Mouse (Mus musculus) ES-E14 (cell line): ENCODE data around the gene Arhgap10. TPM values are rescaled to one million over a fixed set of nuclear protein-coding genes. Genes with fewer than 3 reads are reported as not detected.

Experiments used
- DNase-seq: peaks from one replicate; pipeline ENCODE4 v3.0.0-alpha.2; 2013; ENCODE audit warnings: low read depth, low spot score
- H3K27ac ChIP-seq: 2 replicates; pipeline ENCODE4 v1.5.1; 2012; ENCODE audit warnings: low read depth, mild to moderate bottlenecking, low read length, moderate library complexity, mixed read lengths; ENCODE audit not compliant: poor library complexity, insufficient read depth, severe bottlenecking
- H3K36me3 ChIP-seq: 2 replicates; pipeline ENCODE4 v1.6.1; 2012; ENCODE audit warnings: mild to moderate bottlenecking, low read length, moderate library complexity, mixed read lengths; ENCODE audit not compliant: control insufficient read depth, poor library complexity, insufficient read depth, severe bottlenecking
- H3K4me1 ChIP-seq, 2 experiments: fragments of 150-350 bp in 1 of 2; sonication (generic) in 1 of 2; 2 replicates each; pipeline ENCODE4 v1.6.1; 2012; ENCODE audit warnings: low read length in 2 of 2, mild to moderate bottlenecking in 1 of 2, mixed read lengths in 1 of 2; ENCODE audit not compliant: control insufficient read depth in 2 of 2, insufficient read depth in 2 of 2, poor library complexity in 1 of 2
- H3K4me3 ChIP-seq, 2 experiments: fragments of 150-350 bp in 1 of 2; sonication (generic) in 1 of 2; 2 replicates each; pipeline ENCODE4 v1.5.1; 2012; ENCODE audit warnings: low read length in 2 of 2, low read depth in 1 of 2, mild to moderate bottlenecking in 1 of 2, mixed read lengths in 1 of 2; ENCODE audit not compliant: insufficient read depth in 1 of 2, poor library complexity in 1 of 2, severe bottlenecking in 1 of 2
- H3K9ac ChIP-seq: 2 replicates; pipeline ENCODE4 v1.6.1; 2012; ENCODE audit warnings: low read depth, mild to moderate bottlenecking, low read length, mixed read lengths; ENCODE audit not compliant: poor library complexity, insufficient read depth, severe bottlenecking
- H3K9me3 ChIP-seq: fragments of 150-350 bp; sonication (generic); 2 replicates; pipeline ENCODE4 v1.6.1; 2012; ENCODE audit warnings: low read depth, mild to moderate bottlenecking, low read length; ENCODE audit not compliant: control insufficient read depth, insufficient read depth
- CHD2 ChIP-seq: IDR thresholded peaks from 2 replicates; pipeline ENCODE4 v1.6.1; 2014; ENCODE audit warnings: mild to moderate bottlenecking, low read depth, low read length, inconsistent platforms
- HCFC1 ChIP-seq: IDR thresholded peaks from 2 replicates; pipeline ENCODE4 v1.6.1; 2012; ENCODE audit warnings: low read length, inconsistent platforms, borderline replicate concordance; ENCODE audit not compliant: insufficient read depth
- MAFK ChIP-seq: IDR thresholded peaks from 2 replicates; pipeline ENCODE4 v1.6.1; 2014; ENCODE audit warnings: mild to moderate bottlenecking, low read depth, low read length, inconsistent platforms; ENCODE audit not compliant: insufficient read depth
- ZC3H11A ChIP-seq: IDR thresholded peaks from 2 replicates; pipeline ENCODE4 v1.6.1; 2012; ENCODE audit warnings: low read depth, mild to moderate bottlenecking, inconsistent platforms, low read length, borderline replicate concordance
- ZNF384 ChIP-seq: IDR thresholded peaks from 2 replicates; pipeline ENCODE4 v1.6.1; 2012; ENCODE audit warnings: low read depth, low read length, inconsistent platforms
- in situ Hi-C, 2 experiments: fragments of 600-800 bp; cut with MboI; formaldehyde crosslinking; loops; one replicate each; pipeline ENCODE4 v1.15.1; 2025; ENCODE audit warnings: low sequenced_read_pairs in 2 of 2, inconsistent platforms in 1 of 2; ENCODE audit not compliant: unreplicated experiment in 2 of 2
- total RNA-seq: library from RNA; depleted of rRNA; stranded (reverse); fragments of 300-350 nt; gene quantifications from 2 replicates; pipeline ENCODE4 v1.2.3, GENCODE M21; 2012

Gene Arhgap10
- total RNA-seq, 1 experiment = 10.8 TPM

DNA sequence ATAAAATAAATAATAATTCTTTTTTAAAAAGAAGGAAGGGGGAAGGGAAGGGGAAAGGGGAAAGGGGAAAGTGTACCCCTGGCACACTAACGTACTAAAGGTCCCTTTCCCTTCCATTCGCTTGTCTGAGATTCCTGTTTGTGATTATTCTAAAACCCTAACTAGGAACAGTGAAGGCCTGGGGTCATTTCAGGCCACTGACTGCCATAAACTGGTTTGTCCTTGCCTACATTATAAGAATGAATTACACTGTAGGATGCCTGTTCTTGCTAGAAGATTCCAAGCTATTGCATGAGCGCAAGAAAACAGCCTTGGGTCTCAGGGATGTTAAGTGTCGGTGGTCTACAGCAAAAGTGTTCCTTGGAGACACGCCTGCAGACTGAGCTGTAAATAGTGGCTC lies 263.3 kb downstream of the Arhgap10 start:
- Histone ChIP-seq H3K9me3 (no peaks in the 10 kb centered on the region), H3K4me1 (0 out of 4 replicates have a peak, but pooled peaks cover 0 to 2% of the 10 kb centered on the region in 2 experiments), H3K36me3 (peaks cover 2% of the 10 kb centered on the region; the same call in 1 of the 2 replicates), H3K4me3 (no peak overlapping the region), H3K9ac (no peak overlapping the region), H3K27ac (no peak overlapping the region)
- no peak for DNase-seq
- TF ChIP-seq ZC3H11A (no peak), HCFC1 (no peak), ZNF384 (no peak), CHD2 (no peak), MAFK (no peak)
- in situ Hi-C loops = no loop called here

- no peak overlapping the region for H3K4me3 ChIP-seq
- H3K9ac ChIP-seq = no peak overlapping the region
- H3K4me1 ChIP-seq = 0 out of 4 replicates have a peak, but pooled peaks cover 0 to 2% of the 10 kb centered on the region in 2 experiments
- in situ Hi-C loops = no loop called here
- H3K27ac ChIP-seq = no peak overlapping the region
- no peak for TF ChIP-seq HCFC1
- no peak for TF ChIP-seq ZNF384
- no peak for TF ChIP-seq MAFK
- no peak for TF ChIP-seq ZC3H11A
- no peak for TF ChIP-seq CHD2
- H3K9me3 ChIP-seq = no peaks in the 10 kb centered on the region
- no peaks in the 10 kb centered on the region; the same call in 1 of the 2 replicates for H3K36me3 ChIP-seq
- no peak for DNase-seq
Observed at GRCm38 (mm10) chr8:77251134-77251533, 266.6 kb downstream of the Arhgap10 start.

DNA sequence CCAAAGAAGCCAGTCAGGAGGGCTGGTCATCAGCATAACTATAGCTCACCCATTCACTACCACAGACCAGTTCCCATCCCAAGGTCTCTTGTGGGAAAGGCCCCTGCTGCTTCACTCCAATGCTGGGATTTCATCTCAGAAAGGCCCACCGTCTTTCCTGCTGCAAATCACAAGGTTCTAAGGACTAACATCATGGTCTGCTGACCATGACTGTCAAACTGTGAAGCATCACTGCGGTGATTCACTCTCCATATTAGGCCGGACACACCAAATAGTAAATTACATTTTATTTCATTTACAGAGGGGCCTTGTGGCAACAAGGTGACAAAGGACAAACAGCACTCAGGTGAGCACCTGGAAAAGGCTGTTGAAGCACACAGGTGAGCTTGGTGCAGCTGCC lies 267.7 kb downstream of the Arhgap10 start:
- H3K27ac ChIP-seq = no peak overlapping the region
- H3K9ac ChIP-seq = no peak overlapping the region
- no peaks in the 10 kb centered on the region; the same call in 1 of the 2 replicates for H3K36me3 ChIP-seq
- no peak for TF ChIP-seq HCFC1
- no peak for DNase-seq
- 0 out of 4 replicates have a peak, but pooled peaks cover 0 to 2% of the 10 kb centered on the region in 2 experiments for H3K4me1 ChIP-seq
- H3K9me3 ChIP-seq = no peaks in the 10 kb centered on the region
- H3K4me3 ChIP-seq = no peak overlapping the region
- in situ Hi-C loops = no loop called here

GRCm38 (mm10) chr8:77241381-77241780 lies 276.4 kb downstream of the Arhgap10 start:
- no peaks in the 10 kb centered on the region for H3K36me3 ChIP-seq

GRCm38 (mm10) chr8:77239462-77239861 lies 278.3 kb downstream of the Arhgap10 start:
- Histone ChIP-seq H3K4me1 (no peaks in the 10 kb centered on the region), H3K27ac (no peak overlapping the region), H3K4me3 (no peak overlapping the region), H3K36me3 (no peaks in the 10 kb centered on the region), H3K9me3 (no peaks in the 10 kb centered on the region), H3K9ac (no peak overlapping the region)
- in situ Hi-C loops = no loop called here
- no peak for DNase-seq
- TF ChIP-seq HCFC1 (no peak), CHD2 (no peak), MAFK (no peak), ZNF384 (no peak), ZC3H11A (no peak)

More at GRCm38 (mm10) chr8:77241381-77241780, 276.4 kb downstream of the Arhgap10 start:
- no peak overlapping the region for H3K4me3 ChIP-seq
- in situ Hi-C loops = no loop called here
- no peak overlapping the region for H3K27ac ChIP-seq
- H3K9me3 ChIP-seq = no peaks in the 10 kb centered on the region
- no peak overlapping the region for H3K9ac ChIP-seq
- TF ChIP-seq CHD2 = no peak
- TF ChIP-seq ZNF384 = no peak
- TF ChIP-seq HCFC1 = no peak
- no peak for TF ChIP-seq MAFK
- no peak for TF ChIP-seq ZC3H11A
- H3K4me1 ChIP-seq = no peaks in the 10 kb centered on the region
- DNase-seq = no peak
